In genomic region chr8:114879678-114880077, GRCm38 (mm10) we compare ENCODE assay signal across 11 mouse cellular contexts.
DNase-seq lines count a peak whose midpoint lies in the region; ATAC-seq lines count a peak whose summit lies in the region.
"Had no signal": no experiment of that assay in that cellular context is flagged by ENCODE, and none has a peak within 500 bp of the region (broad histone marks: within the 10 kb centered on the region; RNA-seq: fewer than 3 reads in every experiment).

No protein-coding gene starts in this region.

- peak overlapping the region; percentile 65 for H3K4me3 ChIP-seq in megakaryocyte, embryonic 14.5 days (replicated peaks)

- H3K27me3 ChIP-seq in megakaryocyte, embryonic 14.5 days (replicated peaks), result no peaks in the 10 kb centered on the region

- DNase-seq in spleen, adult 12 weeks (ENCODE audit: low spot score), result peak; percentile 7
- no peak for DNase-seq in spleen, postnatal 14 days (ENCODE audit: low spot score in 2 of 2)
- DNase-seq in thymus, postnatal 36 days, result peak; percentile 49 to 62
- DNase-seq in retina, postnatal 1 day, result no peak
- no peak for DNase-seq in cerebellum, postnatal 36 days
- DNase-seq in right cerebral cortex, postnatal 4 days, result no peak
- DNase-seq: adrenal gland, postnatal 14 days had no signal

- H3K4me1 ChIP-seq in megakaryocyte, embryonic 14.5 days, result peaks cover 68% of the 10 kb centered on the region

- no peaks in the 10 kb centered on the region for H3K9me3 ChIP-seq in megakaryocyte, embryonic 14.5 days

- peak; percentile 22 for ATAC-seq in granulocyte monocyte progenitor cell, adult 5-6 weeks (replicated peaks; ENCODE audit: poor library complexity, severe bottlenecking)
- ATAC-seq: forebrain, embryonic 16.5 days had no signal

- no peaks in the 10 kb centered on the region for H3K36me3 ChIP-seq in megakaryocyte, embryonic 14.5 days (replicated peaks; ENCODE audit: low read length)
- H3K36me3 ChIP-seq: G1E had no signal

Comparison
In these comparisons a context has a peak if more than half of its experiments do, and no peak if none do; other contexts are left out.
1. DNase-seq: peak in spleen, adult 12 weeks (single experiment) and thymus, postnatal 36 days (2 of 2); none in spleen, postnatal 14 days (0 of 2), retina, postnatal 1 day (single experiment), cerebellum, postnatal 36 days (0 of 2) and right cerebral cortex, postnatal 4 days (single experiment).